Mouse (Mus musculus) cerebellum, postnatal 4 days (tissue): ENCODE measurements at regions not wholly inside any gene's neighbourhood (a gene's known extent, or its start where the extent isn't known, plus 50 kb on each side); places are given as distances from the start of the nearest gene placed in this dataset.
A peak's percentile ranks its signal among the peaks of the same experiment; 100 is the strongest.

Experiments
- DNase-seq, 2 experiments: peaks; one replicate each; pipeline ENCODE4 v3.0.0; 2022; ENCODE audit warnings: low spot score in 2 of 2, mixed read lengths in 1 of 2

GRCm38 (mm10) chr19:36229941-36230340 is 110.0 kb upstream of the Ankrd1 start:
- no peak for DNase-seq

- DNase-seq: no peak
Measured at GRCm38 (mm10) chr19:36235131-36235530, 113.0 kb upstream of the Pcgf5 start.

- no peak for DNase-seq
Measured at GRCm38 (mm10) chr19:36236576-36237345, 111.3 kb upstream of the Pcgf5 start.

GRCm38 (mm10) chr19:36237751-36238150 is 110.4 kb upstream of the Pcgf5 start:
- no peak for DNase-seq

- no peak for DNase-seq
Measured at GRCm38 (mm10) chr19:36238536-36238935, 109.6 kb upstream of the Pcgf5 start.

- no peak for DNase-seq
Measured at GRCm38 (mm10) chr19:36242396-36242795, 105.7 kb upstream of the Pcgf5 start.

- DNase-seq: no peak
Measured at GRCm38 (mm10) chr19:36242946-36243345, 105.2 kb upstream of the Pcgf5 start.

- DNase-seq: no peak
Measured at GRCm38 (mm10) chr19:36252522-36252921, 95.6 kb upstream of the Pcgf5 start.

GRCm38 (mm10) chr19:36257748-36258538 is 90.2 kb upstream of the Pcgf5 start:
- peak in 1 of 2 experiments; percentile 7 for DNase-seq

GRCm38 (mm10) chr19:36261819-36262218 is 86.3 kb upstream of the Pcgf5 start:
- DNase-seq: no peak

- DNase-seq: no peak
Measured at GRCm38 (mm10) chr19:36263923-36264322, 84.2 kb upstream of the Pcgf5 start.

GRCm38 (mm10) chr19:36264397-36264796 is 83.7 kb upstream of the Pcgf5 start:
- no peak for DNase-seq

- no peak for DNase-seq
Measured at GRCm38 (mm10) chr19:36265276-36265675, 82.8 kb upstream of the Pcgf5 start.

GRCm38 (mm10) chr19:36266346-36266745 is 81.8 kb upstream of the Pcgf5 start:
- DNase-seq: no peak

- no peak for DNase-seq
Measured at GRCm38 (mm10) chr19:36273466-36273865, 74.6 kb upstream of the Pcgf5 start.

GRCm38 (mm10) chr19:36285465-36285864 is 62.6 kb upstream of the Pcgf5 start:
- DNase-seq: no peak

GRCm38 (mm10) chr19:36290778-36291177 is 57.3 kb upstream of the Pcgf5 start:
- DNase-seq: no peak

GRCm38 (mm10) chr19:36293177-36293969 is 54.7 kb upstream of the Pcgf5 start:
- no peak for DNase-seq
